Mouse (Mus musculus) granulocyte monocyte progenitor cell, adult 5-6 weeks (primary cell): ENCODE results near the gene Akr1c18. TPM values are rescaled to one million over a fixed set of nuclear protein-coding genes. Genes with fewer than 3 reads are reported as not detected.

ENCODE experiments used
- ATAC-seq: replicated peaks from 2 replicates; pipeline ENCODE4 v1.8.0; 2016; ENCODE audit warnings: mild to moderate bottlenecking, moderate TSS enrichment, inconsistent platforms; ENCODE audit not compliant: poor library complexity, severe bottlenecking
- total RNA-seq, 2 experiments: library from RNA; stranded (forward) in 1 of 2; stranded (reverse) in 1 of 2; fragments of 200-712, 200-1000 nt in 1 of 2; fragments of >200 nt in 1 of 2; fragmentation: Nextera tagmentation in 1 of 2; gene quantifications; 2 replicates each; pipeline ENCODE4 v1.2.3; 2014 to 2017

Akr1c18 gene
- total RNA-seq, 2 experiments from 2014 or later = not detected

- peak; percentile 79 for ATAC-seq
Observed at GRCm38 (mm10) chr13:4110281-4111188, 39.9 kb downstream of the Akr1c18 start.

GRCm38 (mm10) chr13:4102721-4103120 lies 47.7 kb downstream of the Akr1c18 start:
- no peak for ATAC-seq

- ATAC-seq = no peak
Observed at GRCm38 (mm10) chr13:4101691-4102090, 48.8 kb downstream of the Akr1c18 start.

Other genes starting within 250 kb of the Akr1c18 start
- 30.4 and 34.8 TPM in 2 replicates for gene Net1, start 232.4 kb downstream of the Akr1c18 start, total RNA-seq (2014; fragmentation: Nextera tagmentation)
- gene Net1, start 232.4 kb downstream of the Akr1c18 start, total RNA-seq (2017) = 42.4 and 50.9 TPM in 2 replicates
- not detected in 2 replicates for gene Tubal3, start 232.4 kb downstream of the Akr1c18 start, total RNA-seq (2014; fragmentation: Nextera tagmentation)
- gene Tubal3, start 232.4 kb downstream of the Akr1c18 start, total RNA-seq (2017) = not detected in 2 replicates
- not detected in 2 replicates for gene Ucn3, start 205.3 kb downstream of the Akr1c18 start, total RNA-seq (2014; fragmentation: Nextera tagmentation)
- gene Ucn3, start 205.3 kb downstream of the Akr1c18 start, total RNA-seq (2017) = not detected in 2 replicates
- gene Akr1c14, start 101.6 kb downstream of the Akr1c18 start, total RNA-seq (2014; fragmentation: Nextera tagmentation) = not detected in 2 replicates
- not detected in 2 replicates for gene Akr1c14, start 101.6 kb downstream of the Akr1c18 start, total RNA-seq (2017)
- gene Akr1c13, start 40.5 kb upstream of the Akr1c18 start, total RNA-seq (2014; fragmentation: Nextera tagmentation) = 26.7 and 36.1 TPM in 2 replicates
- 32.5 and 34.0 TPM in 2 replicates for gene Akr1c13, start 40.5 kb upstream of the Akr1c18 start, total RNA-seq (2017)
- gene Akr1c19, start 78.0 kb upstream of the Akr1c18 start, total RNA-seq (2014; fragmentation: Nextera tagmentation) = not detected in 2 replicates
- not detected in 2 replicates for gene Akr1c19, start 78.0 kb upstream of the Akr1c18 start, total RNA-seq (2017)
- gene Akr1c12, start 128.8 kb upstream of the Akr1c18 start, total RNA-seq (2014; fragmentation: Nextera tagmentation) = 0.66 and 3.5 TPM in 2 replicates
- 1.3 and 1.9 TPM in 2 replicates for gene Akr1c12, start 128.8 kb upstream of the Akr1c18 start, total RNA-seq (2017)